Mouse (Mus musculus): ENCODE data around the gene H2afj.
"Not testable (repeated sequence)": the region's sequence is repeated elsewhere in the genome, so short reads cannot be mapped to it uniquely, and the experiment has no call there.

Gene H2afj

GRCm38 (mm10) chr6:136808014-136808417 lies at the start of gene H2afj:
H2afj (plus strand) TSS chr6:136808244.
- DNase-seq (ENCODE audit: low read depth): peak; percentile 98

GRCm38 (mm10) chr6:136763912-136764311 lies 44.1 kb upstream of the H2afj start:
- DNase-seq (ENCODE audit: low read depth): no peak

GRCm38 (mm10) chr6:136769143-136769542 lies 38.9 kb upstream of the H2afj start:
- DNase-seq (ENCODE audit: low read depth): no peak

- DNase-seq (ENCODE audit: low read depth): no peak
These were observed 38.2 kb upstream of the H2afj start for GRCm38 (mm10) chr6:136769859-136770258.

- no peak for DNase-seq (ENCODE audit: low read depth)
These were observed 31.7 kb upstream of the H2afj start for GRCm38 (mm10) chr6:136776392-136776791.

- DNase-seq (ENCODE audit: low read depth): no peak
These were observed 26.6 kb upstream of the H2afj start, which contains the start of gene Gucy2c for GRCm38 (mm10) chr6:136781377-136781986. Gucy2c (minus strand) TSS chr6:136781765.

GRCm38 (mm10) chr6:136782146-136782545 lies 25.9 kb upstream of the H2afj start:
- no peak for DNase-seq (ENCODE audit: low read depth)

GRCm38 (mm10) chr6:136782761-136783160 lies 25.3 kb upstream of the H2afj start:
- DNase-seq (ENCODE audit: low read depth): no peak

- no peak for DNase-seq (ENCODE audit: low read depth)
These were observed 18.6 kb upstream of the H2afj start for GRCm38 (mm10) chr6:136789391-136789971.

- peak; percentile 44 for DNase-seq (ENCODE audit: low read depth)
These were observed 14.9 kb upstream of the H2afj start for GRCm38 (mm10) chr6:136792884-136793758.

GRCm38 (mm10) chr6:136793831-136794525 lies 14.1 kb upstream of the H2afj start:
- peak; percentile 27 for DNase-seq (ENCODE audit: low read depth)

GRCm38 (mm10) chr6:136795110-136795509 lies 12.9 kb upstream of the H2afj start:
- DNase-seq (ENCODE audit: low read depth): no peak

GRCm38 (mm10) chr6:136795850-136796249 lies 12.2 kb upstream of the H2afj start:
- DNase-seq (ENCODE audit: low read depth): no peak

GRCm38 (mm10) chr6:136797874-136798693 lies 10.0 kb upstream of the H2afj start:
- DNase-seq (ENCODE audit: low read depth): not testable (repeated sequence)

GRCm38 (mm10) chr6:136800710-136801109 lies 7.3 kb upstream of the H2afj start:
- DNase-seq (ENCODE audit: low read depth): no peak

- no peak for DNase-seq (ENCODE audit: low read depth)
These were observed 6.8 kb upstream of the H2afj start for GRCm38 (mm10) chr6:136801274-136801673.

GRCm38 (mm10) chr6:136803093-136803738 lies 4.8 kb upstream of the H2afj start:
- DNase-seq (ENCODE audit: low read depth): no peak

GRCm38 (mm10) chr6:136803739-136804633 lies 4.1 kb upstream of the H2afj start, which contains the start of gene Hist4h4:
Hist4h4 (minus strand) TSS chr6:136804415.
- DNase-seq (ENCODE audit: low read depth): peak; percentile 94

GRCm38 (mm10) chr6:136804705-136805408 lies 3.2 kb upstream of the H2afj start:
- DNase-seq (ENCODE audit: low read depth): peak; percentile 62
